Mouse (Mus musculus) erythroblast, embryonic 14.5 days (primary cell): ENCODE data around the gene Dnmt1.

Experiments used
- GATA1 ChIP-seq: IDR thresholded peaks from 2 replicates; pipeline ENCODE4 v1.6.1; 2012; ENCODE audit warnings: low read length, inconsistent platforms, mixed read lengths
- TAL1 ChIP-seq: IDR thresholded peaks from 3 replicates; pipeline ENCODE4 v1.6.1; 2012; ENCODE audit warnings: low read length, inconsistent platforms, mixed read lengths

DNA sequence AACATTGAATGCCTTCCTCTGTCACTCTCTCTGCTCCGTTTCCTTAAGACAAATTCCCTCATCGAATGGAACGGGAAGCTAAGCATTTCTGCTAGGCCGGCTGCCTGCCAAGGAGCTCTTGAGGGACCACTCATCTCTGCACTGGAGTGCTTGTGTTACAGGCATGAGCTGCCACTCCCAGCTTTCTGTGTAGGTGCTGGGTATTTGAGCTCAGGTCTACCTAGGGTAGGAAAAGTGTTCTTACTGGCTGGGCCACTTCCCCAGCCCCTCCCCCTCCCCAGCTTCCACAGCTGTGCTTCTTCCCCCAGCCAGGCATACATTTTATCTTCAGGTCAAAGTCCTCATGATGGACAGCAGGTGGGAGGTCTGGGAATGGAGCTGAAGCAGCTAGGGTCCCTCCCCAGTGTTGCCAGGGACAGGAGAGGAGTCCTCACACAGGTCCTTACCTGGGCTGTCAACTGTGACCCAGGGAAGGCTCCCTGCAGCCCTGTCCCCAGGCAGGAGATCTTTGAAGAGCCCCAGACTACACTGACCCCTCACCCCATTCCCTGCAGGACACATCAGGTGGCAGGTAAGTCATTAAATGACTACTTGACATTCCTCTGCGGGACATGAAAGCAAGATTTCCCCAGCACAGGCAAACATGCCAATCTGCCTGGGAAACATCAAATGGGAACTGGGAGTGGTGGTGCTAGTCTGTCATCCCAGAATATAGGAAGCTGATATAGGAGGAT, 33.6 kb upstream of the Dnmt1 start:
- TF ChIP-seq TAL1 (no peak), GATA1 (no peak)
